Mouse (Mus musculus) forebrain, embryonic 15.5 days (tissue): ENCODE data around the gene Map3k9. TPM values are rescaled to one million over a fixed set of nuclear protein-coding genes. Genes with fewer than 3 reads are reported as not detected.

Source experiments
- ATAC-seq: fragments of 200-750 bp; cut with Nextera tagmentation; replicated peaks from 2 replicates; pipeline ENCODE4 v1.8.0; 2017; ENCODE audit warnings: mild to moderate bottlenecking, moderate TSS enrichment, moderate library complexity
- H3K27ac ChIP-seq: fragments of 300-500 bp; sonication (generic); replicated peaks from 2 replicates; pipeline ENCODE4 v1.5.1; 2015; ENCODE audit warnings: mild to moderate bottlenecking, inconsistent platforms
- H3K27me3 ChIP-seq: fragments of 300-500 bp; sonication (generic); 2 replicates; pipeline ENCODE4 v1.6.1; 2015; ENCODE audit warnings: inconsistent platforms
- H3K36me3 ChIP-seq: fragments of 300-500 bp; sonication (generic); 2 replicates; pipeline ENCODE4 v1.6.1; 2015; ENCODE audit warnings: mild to moderate bottlenecking, inconsistent platforms
- H3K4me1 ChIP-seq: fragments of 300-500 bp; sonication (generic); 2 replicates; pipeline ENCODE4 v1.6.1; 2015; ENCODE audit warnings: inconsistent platforms
- H3K4me2 ChIP-seq: fragments of 300-500 bp; sonication (generic); replicated peaks from 2 replicates; pipeline ENCODE4 v1.6.1; 2015; ENCODE audit warnings: mild to moderate bottlenecking, inconsistent platforms
- H3K4me3 ChIP-seq: fragments of 300-500 bp; sonication (generic); 2 replicates; pipeline ENCODE4 v1.5.1; 2015; ENCODE audit warnings: mild to moderate bottlenecking, inconsistent platforms
- H3K9ac ChIP-seq: fragments of 300-500 bp; sonication (generic); replicated peaks from 2 replicates; pipeline ENCODE4 v1.6.1; 2015; ENCODE audit warnings: mild to moderate bottlenecking, inconsistent platforms
- H3K9me3 ChIP-seq: fragments of 300-500 bp; sonication (generic); 2 replicates; pipeline ENCODE4 v1.6.1; 2016; ENCODE audit warnings: inconsistent platforms
- WGBS: fragments of 180-500 bp; shearing (Covaris S2); methylation state at CpG from one replicate; pipeline ENCODE4 v1.1.7; 2015; ENCODE audit warnings: mixed read lengths; 5-methylcytosine and 5-hydroxymethylcytosine counted together
- polyA plus RNA-seq: library from polyadenylated mRNA; unstranded; fragments of >200 nt; fragmentation: Nextera tagmentation; extraction: Ambion mirVana; gene quantifications from 2 replicates; pipeline ENCODE4 v1.2.1, GENCODE M21; 2015

Gene Map3k9
- polyA plus RNA-seq, 1 experiment from 2014 or later = 7.1 TPM

DNA sequence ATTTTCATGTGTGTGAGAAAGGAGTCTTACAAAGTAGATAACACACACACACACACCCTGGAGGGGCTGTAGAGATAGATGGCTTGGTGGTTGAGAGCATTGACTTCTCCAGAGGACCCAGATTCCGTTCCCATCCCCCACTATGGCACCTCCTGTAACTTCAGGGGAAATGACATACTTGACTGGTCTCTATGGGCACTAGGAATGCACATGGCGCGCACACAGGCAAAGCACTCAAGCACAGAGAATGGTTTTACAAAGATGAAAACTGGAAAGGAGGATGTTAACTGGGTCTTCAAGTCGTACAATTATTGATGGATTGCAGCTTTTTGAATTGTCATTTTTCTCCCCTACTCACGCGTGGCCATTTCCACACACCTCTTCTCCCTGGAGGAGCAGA lies 1.6 kb upstream of the Map3k9 start:
- Histone ChIP-seq H3K9ac (no peak overlapping the region), H3K36me3 (no peaks in the 10 kb centered on the region), H3K27me3 (0 out of 2 replicates have a peak, but pooled peaks cover 5% of the 10 kb centered on the region), H3K4me1 (peaks cover 27% of the 10 kb centered on the region), H3K4me2 (no peak overlapping the region), H3K9me3 (no peaks in the 10 kb centered on the region), H3K27ac (no peak overlapping the region), H3K4me3 (no peak overlapping the region)
- ATAC-seq = no peak
- 89% methylated on average over 6 of the region's 6 CpGs for WGBS

DNA sequence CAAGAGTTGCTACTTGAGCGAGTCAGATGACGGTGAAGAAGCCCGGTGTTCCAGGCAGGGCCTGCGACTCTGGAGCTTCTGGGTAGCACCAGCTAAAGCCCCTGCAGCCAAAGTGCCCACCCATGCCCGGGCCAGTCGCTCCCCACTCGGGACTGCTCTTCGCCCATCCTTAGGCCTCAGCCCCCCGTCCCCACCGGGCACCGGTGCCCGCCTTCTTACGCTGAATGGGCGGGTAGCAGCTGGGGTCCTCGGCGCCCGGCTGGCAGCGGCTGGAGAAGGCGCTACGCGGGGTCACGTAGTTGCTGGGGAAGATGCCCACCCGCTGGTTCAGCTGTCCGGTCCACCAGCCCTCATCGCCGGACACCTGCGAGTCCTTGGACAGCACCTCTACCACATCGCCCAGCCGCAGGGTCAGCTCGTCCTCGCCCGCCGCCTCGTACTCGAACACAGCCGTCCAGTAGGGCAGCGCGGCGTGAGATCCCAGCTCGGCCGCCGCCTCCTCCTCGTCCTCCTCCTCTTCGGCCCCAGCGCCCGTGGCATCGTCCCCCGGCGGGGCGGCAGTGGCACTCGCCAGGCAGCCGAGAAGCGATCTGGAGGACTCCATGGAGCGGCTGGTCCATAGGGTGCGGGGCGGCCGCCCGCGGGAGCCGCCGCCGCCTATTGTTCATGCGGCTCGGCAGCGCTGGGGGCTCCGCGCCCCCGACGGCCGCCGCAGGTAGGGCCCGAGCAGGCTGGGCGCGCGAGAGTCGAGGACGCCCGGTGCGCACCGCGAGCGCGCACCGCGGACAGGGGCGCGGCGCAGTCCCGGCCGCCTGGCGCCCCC lies 493 bp downstream of the Map3k9 start:
- Histone ChIP-seq H3K4me3 (peak overlapping the region; percentile 74), H3K36me3 (no peaks in the 10 kb centered on the region), H3K27me3 (0 out of 2 replicates have a peak, but pooled peaks cover 5% of the 10 kb centered on the region), H3K9ac (peak overlapping the region; percentile 77), H3K27ac (peak overlapping the region; percentile 62), H3K4me2 (peak overlapping the region; percentile 74), H3K9me3 (no peaks in the 10 kb centered on the region), H3K4me1 (peaks cover 27% of the 10 kb centered on the region)
- ATAC-seq = peak; percentile 21
- WGBS = under 1% methylated on average over 81 of the region's 91 CpGs

DNA sequence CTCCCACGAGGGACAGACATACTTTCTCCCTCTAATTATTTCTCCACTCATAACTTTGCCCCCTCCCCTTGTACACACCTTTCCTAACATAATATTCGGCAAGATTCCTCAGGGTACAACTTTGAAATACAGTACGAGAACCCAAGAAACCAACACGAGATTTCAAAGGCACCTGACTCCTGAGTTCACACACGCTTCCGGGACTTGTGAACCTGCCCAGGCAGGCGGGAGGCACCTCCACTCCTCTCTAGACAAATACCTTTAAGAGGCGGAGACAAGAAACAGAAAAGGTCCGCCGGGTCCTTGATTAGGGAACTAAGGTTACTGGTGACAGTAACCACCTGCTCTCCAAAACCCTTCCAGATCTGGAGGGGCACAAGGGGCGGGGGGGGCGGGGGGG lies 1.1 kb downstream of the Map3k9 start:
- Histone ChIP-seq H3K9me3 (no peaks in the 10 kb centered on the region), H3K36me3 (no peaks in the 10 kb centered on the region), H3K27me3 (0 out of 2 replicates have a peak, but pooled peaks cover 5% of the 10 kb centered on the region), H3K27ac (no peak overlapping the region), H3K9ac (peak overlapping the region; percentile 77; the same call in 1 of the 2 replicates), H3K4me3 (peak overlapping the region; percentile 74), H3K4me2 (peak overlapping the region; percentile 74), H3K4me1 (peaks cover 27% of the 10 kb centered on the region)
- WGBS = 4% methylated on average over 12 of the region's 12 CpGs
- no peak for ATAC-seq

DNA sequence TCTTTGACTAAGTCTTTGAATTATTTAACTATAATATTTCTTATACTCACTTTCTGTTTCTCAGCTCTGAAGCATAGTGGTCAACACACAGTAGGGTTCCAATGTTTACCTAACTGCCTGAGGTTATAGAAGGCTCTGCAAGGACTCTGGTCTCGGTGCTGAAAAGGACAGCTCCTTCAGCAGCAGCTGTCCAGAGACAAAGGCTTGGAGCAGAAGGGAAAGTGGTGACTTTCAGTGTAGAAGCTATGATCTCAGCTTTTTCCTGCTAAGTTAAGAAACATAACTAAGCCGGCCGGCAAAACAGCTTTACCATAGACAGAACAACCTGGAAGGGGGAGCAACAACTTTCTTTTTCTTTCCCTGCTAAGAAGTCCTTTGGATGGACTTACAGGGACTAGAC lies 4.8 kb downstream of the Map3k9 start:
- Histone ChIP-seq H3K4me3 (no peak overlapping the region), H3K9ac (no peak overlapping the region), H3K27me3 (no peaks in the 10 kb centered on the region), H3K9me3 (no peaks in the 10 kb centered on the region), H3K4me2 (no peak overlapping the region), H3K4me1 (peaks cover 21% of the 10 kb centered on the region), H3K36me3 (peaks cover 8% of the 10 kb centered on the region; the same call in 1 of the 2 replicates), H3K27ac (no peak overlapping the region)
- WGBS = 52% methylated on average over 3 of the region's 3 CpGs
- ATAC-seq = no peak

DNA sequence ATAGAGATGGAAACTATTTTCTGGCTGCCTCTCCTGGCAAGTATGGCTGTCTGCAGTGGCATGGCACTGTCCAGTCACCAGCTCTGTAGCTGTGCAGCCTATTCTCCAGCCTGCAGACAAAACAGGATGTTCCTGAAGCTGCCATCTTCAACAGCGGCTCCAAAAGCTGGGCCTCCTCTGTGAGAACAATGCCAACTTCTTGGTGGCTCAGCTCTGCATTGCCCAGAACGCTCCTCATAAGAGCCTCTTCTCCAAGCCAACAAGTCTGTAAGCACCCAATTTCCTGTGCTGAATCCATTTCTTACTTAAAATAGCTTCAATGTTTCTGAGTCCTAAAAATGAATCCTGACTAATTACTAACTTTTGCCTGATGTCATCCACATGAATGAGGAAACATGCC lies 5.3 kb downstream of the Map3k9 start:
- WGBS = 88% methylated on average over 2 of the region's 2 CpGs
- H3K4me2 ChIP-seq = no peak overlapping the region
- H3K27ac ChIP-seq = no peak overlapping the region
- peaks cover 8% of the 10 kb centered on the region; the same call in 1 of the 2 replicates for H3K36me3 ChIP-seq
- ATAC-seq = no peak
- no peak overlapping the region for H3K4me3 ChIP-seq
- H3K27me3 ChIP-seq = no peaks in the 10 kb centered on the region
- no peak overlapping the region for H3K9ac ChIP-seq
- H3K9me3 ChIP-seq = no peaks in the 10 kb centered on the region
- H3K4me1 ChIP-seq = peaks cover 21% of the 10 kb centered on the region

DNA sequence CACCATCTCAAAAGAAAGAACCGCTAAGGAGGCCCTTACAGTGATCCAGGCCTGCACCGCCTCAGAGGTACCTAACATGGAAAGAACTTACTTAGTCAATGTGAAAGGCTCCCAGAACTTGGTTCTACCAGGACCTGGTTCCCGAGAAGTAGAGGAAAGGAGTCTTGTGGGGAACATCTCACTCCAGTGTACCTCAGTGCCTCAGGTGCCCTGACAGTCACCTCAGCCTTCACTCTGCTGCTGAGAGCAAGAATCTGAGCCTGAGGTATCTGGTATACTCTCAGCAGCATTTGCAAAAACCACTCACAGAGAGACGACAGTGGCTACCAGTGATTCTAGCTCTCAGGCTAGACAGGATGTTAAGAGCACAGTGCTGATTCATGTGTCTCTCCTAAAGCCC lies 6.8 kb downstream of the Map3k9 start:
- WGBS = 88% methylated on average over 4 of the region's 4 CpGs

DNA sequence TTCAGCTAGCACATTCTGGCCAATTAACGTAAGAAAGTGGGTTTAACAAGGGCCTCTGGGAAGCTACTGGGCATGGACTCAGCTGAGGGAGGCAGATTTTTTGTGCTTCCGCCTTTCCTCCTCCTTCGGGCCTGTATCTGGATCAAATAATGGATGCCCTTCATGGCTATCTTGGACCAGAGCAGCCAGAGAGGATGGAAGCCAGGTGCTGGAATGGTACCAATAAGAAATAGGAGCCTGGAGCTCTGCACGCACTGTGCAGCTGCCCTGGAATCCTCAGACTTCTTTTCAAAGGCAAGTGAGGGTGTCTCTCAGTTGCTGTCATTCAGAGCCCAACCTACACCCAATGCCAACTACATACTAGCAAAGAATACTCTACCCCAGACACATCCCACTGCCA lies 11.5 kb downstream of the Map3k9 start:
- no peak overlapping the region for H3K27ac ChIP-seq
- H3K4me2 ChIP-seq = no peak overlapping the region
- WGBS = 84% methylated on average over 4 of the region's 4 CpGs
- H3K27me3 ChIP-seq = no peaks in the 10 kb centered on the region
- ATAC-seq = no peak
- H3K36me3 ChIP-seq = peaks cover 15% of the 10 kb centered on the region; the same call in 1 of the 2 replicates
- no peaks in the 10 kb centered on the region for H3K4me1 ChIP-seq
- H3K9me3 ChIP-seq = no peaks in the 10 kb centered on the region
- no peak overlapping the region for H3K4me3 ChIP-seq
- H3K9ac ChIP-seq = no peak overlapping the region

More for the DNA sequence above, 6.8 kb downstream of the Map3k9 start:
- H3K36me3 ChIP-seq = peaks cover 15% of the 10 kb centered on the region; the same call in 1 of the 2 replicates
- ATAC-seq = no peak
- no peak overlapping the region for H3K4me2 ChIP-seq
- peaks cover 14% of the 10 kb centered on the region for H3K4me1 ChIP-seq
- H3K4me3 ChIP-seq = no peak overlapping the region
- no peaks in the 10 kb centered on the region for H3K9me3 ChIP-seq
- no peak overlapping the region for H3K9ac ChIP-seq
- no peak overlapping the region for H3K27ac ChIP-seq
- no peaks in the 10 kb centered on the region for H3K27me3 ChIP-seq

DNA sequence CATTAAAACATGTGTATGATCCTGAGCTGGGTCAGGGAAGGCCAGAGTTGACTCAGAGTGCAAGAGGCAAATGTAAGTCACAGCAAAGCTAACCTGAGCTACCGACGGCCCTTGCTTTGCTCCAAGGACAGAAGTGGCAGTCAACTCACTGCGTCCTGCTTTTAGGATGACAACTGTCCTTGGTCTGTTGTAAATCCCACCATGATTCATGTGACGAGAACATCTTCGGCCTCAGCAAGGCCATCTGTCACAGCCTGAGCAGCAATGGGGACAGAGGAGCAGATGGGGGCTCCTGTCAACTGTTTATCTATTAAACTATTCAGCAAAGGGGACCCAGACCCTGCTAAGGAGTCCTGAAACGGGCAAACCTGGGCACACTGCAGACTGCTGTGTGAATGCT lies 15.6 kb downstream of the Map3k9 start:
- no peak for ATAC-seq
- Histone ChIP-seq H3K9me3 (no peaks in the 10 kb centered on the region), H3K27me3 (no peaks in the 10 kb centered on the region), H3K4me2 (no peak overlapping the region), H3K36me3 (peaks cover 5% of the 10 kb centered on the region; the same call in 1 of the 2 replicates), H3K27ac (no peak overlapping the region), H3K4me3 (no peak overlapping the region), H3K4me1 (0 out of 2 replicates have a peak, but pooled peaks cover 3% of the 10 kb centered on the region), H3K9ac (no peak overlapping the region)
- WGBS = 86% methylated on average over 6 of the region's 6 CpGs

DNA sequence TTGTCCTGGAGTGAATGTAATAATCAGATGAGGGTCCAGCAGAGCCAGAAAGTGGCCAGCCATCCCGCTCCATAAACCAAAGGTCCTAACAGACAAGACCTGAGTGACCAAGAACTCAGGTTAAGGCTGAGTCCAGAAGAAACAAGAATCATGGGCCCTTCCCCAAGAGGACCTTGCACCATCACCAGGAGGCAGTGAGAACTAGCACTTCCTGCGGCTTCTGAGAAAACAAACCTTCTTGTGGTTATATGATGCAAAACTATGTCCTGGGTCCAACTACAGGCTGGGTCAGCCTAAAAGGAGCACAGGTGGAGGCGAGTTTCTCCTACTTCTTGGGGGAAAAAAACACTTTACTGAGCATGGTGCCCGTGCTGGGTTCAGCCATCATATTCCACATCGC lies 16.6 kb downstream of the Map3k9 start:
- H3K4me1 ChIP-seq = 0 out of 2 replicates have a peak, but pooled peaks cover 3% of the 10 kb centered on the region
- no peaks in the 10 kb centered on the region for H3K9me3 ChIP-seq
- H3K36me3 ChIP-seq = no peaks in the 10 kb centered on the region
- no peak overlapping the region for H3K4me3 ChIP-seq
- WGBS = 92% methylated on average over 5 of the region's 5 CpGs
- no peak for ATAC-seq
- H3K9ac ChIP-seq = no peak overlapping the region
- H3K4me2 ChIP-seq = no peak overlapping the region
- H3K27ac ChIP-seq = no peak overlapping the region
- no peaks in the 10 kb centered on the region for H3K27me3 ChIP-seq

DNA sequence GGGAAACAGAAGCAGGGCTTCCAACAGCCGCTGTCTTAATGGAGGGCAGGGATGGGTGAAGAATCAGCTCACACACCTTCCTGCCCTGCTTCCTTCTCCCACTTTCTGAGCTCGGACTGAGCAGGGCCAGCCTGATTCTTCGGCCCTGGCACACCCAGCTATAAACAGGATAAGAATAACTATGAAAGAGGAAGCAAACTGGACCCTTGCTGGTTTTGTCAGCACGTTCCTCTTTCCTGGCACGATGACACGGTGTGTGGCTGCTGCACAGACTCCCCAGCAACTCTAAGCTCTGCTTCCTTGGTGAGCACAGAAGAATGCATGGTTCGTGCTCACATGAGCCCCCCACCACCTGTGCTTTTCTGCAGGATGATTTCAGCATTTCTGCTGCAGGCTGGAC lies 26.3 kb downstream of the Map3k9 start:
- Histone ChIP-seq H3K4me1 (0 out of 2 replicates have a peak, but pooled peaks cover 4% of the 10 kb centered on the region), H3K27ac (no peak overlapping the region), H3K9me3 (no peaks in the 10 kb centered on the region), H3K4me2 (no peak overlapping the region), H3K4me3 (no peak overlapping the region), H3K9ac (no peak overlapping the region), H3K27me3 (no peaks in the 10 kb centered on the region), H3K36me3 (no peaks in the 10 kb centered on the region)
- ATAC-seq = no peak
- 62% methylated on average over 7 of the region's 7 CpGs for WGBS

DNA sequence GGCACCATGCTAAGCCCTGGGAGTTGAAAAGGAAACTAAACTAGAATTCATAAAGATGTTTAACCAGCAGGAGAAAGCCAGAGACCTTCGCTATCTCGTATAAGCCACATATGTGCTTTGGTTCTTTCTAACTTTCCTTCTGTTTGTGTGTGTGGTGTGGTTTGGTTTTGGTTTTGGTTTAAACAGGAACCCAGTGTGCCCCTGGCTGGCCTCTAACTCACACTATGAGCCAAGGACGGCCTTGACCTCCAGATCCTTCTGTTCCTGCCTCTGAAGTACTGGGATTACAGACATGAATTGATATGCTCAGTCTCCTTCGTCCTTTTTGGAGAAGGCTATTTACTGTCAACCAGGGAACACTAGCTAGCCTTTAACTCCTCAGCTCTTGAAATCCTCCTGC lies 29.9 kb downstream of the Map3k9 start:
- WGBS = 81% methylated on average over 4 of the region's 4 CpGs
- ATAC-seq = no peak
- Histone ChIP-seq H3K27ac (no peak overlapping the region), H3K4me1 (peaks cover 10% of the 10 kb centered on the region; the same call in 1 of the 2 replicates), H3K36me3 (no peaks in the 10 kb centered on the region), H3K4me3 (no peak overlapping the region), H3K9ac (no peak overlapping the region), H3K4me2 (no peak overlapping the region), H3K9me3 (no peaks in the 10 kb centered on the region), H3K27me3 (no peaks in the 10 kb centered on the region)

DNA sequence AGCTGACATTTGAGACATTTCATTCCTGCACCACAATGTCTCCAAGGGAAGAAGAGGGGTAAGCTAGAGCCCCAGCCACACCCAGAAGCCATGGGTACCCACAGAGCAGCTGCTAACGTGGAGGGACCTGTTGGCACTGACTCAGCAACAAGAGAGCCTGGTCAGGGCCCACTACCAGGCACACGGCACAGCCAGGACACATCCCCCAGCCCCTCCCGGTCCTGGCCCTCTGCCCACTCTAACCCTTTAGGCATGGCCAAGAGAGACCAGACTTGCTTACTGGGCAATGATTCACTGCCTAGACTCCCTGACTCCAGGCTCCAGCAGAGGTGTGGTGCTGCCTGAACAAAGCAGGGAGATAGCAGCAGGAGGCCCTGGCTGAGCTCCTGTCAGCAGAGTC lies 32.1 kb downstream of the Map3k9 start:
- no peak for ATAC-seq

More for the DNA sequence above, 32.1 kb downstream of the Map3k9 start:
- H3K4me2 ChIP-seq = no peak overlapping the region
- H3K4me3 ChIP-seq = no peak overlapping the region
- no peaks in the 10 kb centered on the region for H3K27me3 ChIP-seq
- 51% methylated on average over 3 of the region's 3 CpGs for WGBS
- H3K36me3 ChIP-seq = no peaks in the 10 kb centered on the region
- no peak overlapping the region for H3K9ac ChIP-seq
- H3K27ac ChIP-seq = no peak overlapping the region
- H3K4me1 ChIP-seq = peaks cover 6% of the 10 kb centered on the region; the same call in 1 of the 2 replicates
- no peaks in the 10 kb centered on the region for H3K9me3 ChIP-seq
